Mouse (Mus musculus) MEL (cell line): ENCODE results near the gene Pfn1. TPM values are rescaled to one million over a fixed set of nuclear protein-coding genes. Genes with fewer than 3 reads are reported as not detected.

Source experiments
- DNase-seq: peaks from one replicate; pipeline ENCODE4 v3.0.0; 2011; ENCODE audit warnings: low read depth, low spot score
- H3K27ac ChIP-seq: 2 replicates; pipeline ENCODE4 v1.5.1; 2012; ENCODE audit warnings: low read depth, mild to moderate bottlenecking, control low read depth, low read length, moderate library complexity; ENCODE audit not compliant: control insufficient read depth
- H3K27me3 ChIP-seq, 2 experiments: fragments of 150-350 bp in 1 of 2; sonication (generic) in 1 of 2; 2 replicates each; pipeline ENCODE4 v1.6.1; 2012; ENCODE audit warnings: low read length in 2 of 2, mild to moderate bottlenecking in 2 of 2, improper control_type of control experiment in 1 of 2, moderate library complexity in 1 of 2; ENCODE audit not compliant: insufficient read depth in 2 of 2, control insufficient read depth in 1 of 2
- H3K36me3 ChIP-seq, 2 experiments: 2 replicates each; pipeline ENCODE4 v1.6.1; 2012 to 2014; ENCODE audit warnings: low read length in 2 of 2, improper control_type of control experiment in 1 of 2, inconsistent platforms in 1 of 2, mild to moderate bottlenecking in 1 of 2; ENCODE audit not compliant: insufficient read depth in 2 of 2, control insufficient read depth in 1 of 2
- H3K4me1 ChIP-seq, 2 experiments: fragments of 150-350 bp in 1 of 2; sonication (generic) in 1 of 2; 2 replicates each; pipeline ENCODE4 v1.6.1; 2012; ENCODE audit warnings: low read length in 2 of 2, improper control_type of control experiment in 1 of 2, mild to moderate bottlenecking in 1 of 2; ENCODE audit not compliant: insufficient read depth in 2 of 2, control insufficient read depth in 1 of 2
- H3K4me3 ChIP-seq, 2 experiments: fragments of 150-350 bp in 1 of 2; sonication (generic) in 1 of 2; 2 replicates each; pipeline ENCODE4 v1.5.1; 2012; ENCODE audit warnings: low read depth in 2 of 2, low read length in 2 of 2, mild to moderate bottlenecking in 2 of 2, moderate library complexity in 2 of 2, control low read depth in 1 of 2, improper control_type of control experiment in 1 of 2; ENCODE audit not compliant: control insufficient read depth in 1 of 2, insufficient read depth in 1 of 2
- H3K79me2 ChIP-seq: 2 replicates; pipeline ENCODE4 v1.6.1; 2012; ENCODE audit warnings: mild to moderate bottlenecking, low read length, moderate library complexity; ENCODE audit not compliant: control insufficient read depth, poor library complexity, insufficient read depth
- H3K9ac ChIP-seq: 2 replicates; pipeline ENCODE4 v1.6.1; 2012; ENCODE audit warnings: low read depth, mild to moderate bottlenecking, control low read depth, low read length, moderate library complexity; ENCODE audit not compliant: control insufficient read depth, poor library complexity, severe bottlenecking
- H3K9me3 ChIP-seq: fragments of 150-350 bp; sonication (generic); replicated peaks from 2 replicates; pipeline ENCODE4 v1.6.1; 2012; ENCODE audit warnings: mild to moderate bottlenecking, low read length, improper control_type of control experiment, moderate library complexity; ENCODE audit not compliant: insufficient read depth
- BHLHE40 ChIP-seq: IDR thresholded peaks from 2 replicates; pipeline ENCODE4 v1.6.1; 2012; ENCODE audit warnings: low read depth, mild to moderate bottlenecking, inconsistent platforms, low read length, improper control_type of control experiment, borderline replicate concordance
- CHD1 ChIP-seq: IDR thresholded peaks from 2 replicates; pipeline ENCODE4 v1.6.1; 2012; ENCODE audit warnings: low read depth, mild to moderate bottlenecking, inconsistent platforms, low read length, improper control_type of control experiment
- CHD2 ChIP-seq: IDR thresholded peaks from 2 replicates; pipeline ENCODE4 v1.6.1; 2011; ENCODE audit warnings: low read length, improper control_type of control experiment
- EP300 ChIP-seq, 2 experiments: IDR thresholded peaks; 2 replicates each; pipeline ENCODE4 v1.6.1; 2011; ENCODE audit warnings: improper control_type of control experiment in 2 of 2, low read length in 2 of 2, low read depth in 1 of 2, mild to moderate bottlenecking in 1 of 2
- ETS1 ChIP-seq: IDR thresholded peaks from 2 replicates; pipeline ENCODE4 v1.6.1; 2012; ENCODE audit warnings: low read depth, mild to moderate bottlenecking, inconsistent platforms, low read length, improper control_type of control experiment, moderate library complexity
- GABPA ChIP-seq: IDR thresholded peaks from 2 replicates; pipeline ENCODE4 v1.6.1; 2012; ENCODE audit warnings: low read depth, mild to moderate bottlenecking, inconsistent platforms, low read length, improper control_type of control experiment, moderate library complexity
- GATA1 ChIP-seq: IDR thresholded peaks from 2 replicates; pipeline ENCODE4 v1.6.1; 2011; ENCODE audit warnings: low read depth, low read length, improper control_type of control experiment
- HCFC1 ChIP-seq: IDR thresholded peaks from 2 replicates; pipeline ENCODE4 v1.6.1; 2012; ENCODE audit warnings: low read depth, mild to moderate bottlenecking, inconsistent platforms, low read length, improper control_type of control experiment, moderate library complexity
- MAFK ChIP-seq: IDR thresholded peaks from 2 replicates; pipeline ENCODE4 v1.6.1; 2011; ENCODE audit warnings: low read depth, mild to moderate bottlenecking, low read length, improper control_type of control experiment, borderline replicate concordance
- MXI1 ChIP-seq: IDR thresholded peaks from 2 replicates; pipeline ENCODE4 v1.6.1; 2011; ENCODE audit warnings: mild to moderate bottlenecking, low read depth, low read length, improper control_type of control experiment
- MYB ChIP-seq: IDR thresholded peaks from 2 replicates; pipeline ENCODE4 v1.6.1; 2011; ENCODE audit warnings: mild to moderate bottlenecking, low read depth, low read length, improper control_type of control experiment
- MYC ChIP-seq: IDR thresholded peaks from 2 replicates; pipeline ENCODE4 v1.6.1; 2011; ENCODE audit warnings: low read depth, mild to moderate bottlenecking, low read length, improper control_type of control experiment, moderate library complexity
- NRF1 ChIP-seq: IDR thresholded peaks from 2 replicates; pipeline ENCODE4 v1.6.1; 2014; ENCODE audit warnings: low read depth, mild to moderate bottlenecking, inconsistent platforms, low read length, improper control_type of control experiment, moderate library complexity; ENCODE audit not compliant: poor library complexity, insufficient read depth, severe bottlenecking
- POLR2A ChIP-seq, 2 experiments: IDR thresholded peaks; 2 replicates each; pipeline ENCODE4 v1.6.1; 2011 to 2012; ENCODE audit warnings: low read length in 2 of 2, mild to moderate bottlenecking in 2 of 2, control low read depth in 1 of 2, improper control_type of control experiment in 1 of 2, low read depth in 1 of 2, moderate library complexity in 1 of 2; ENCODE audit not compliant: control insufficient read depth in 1 of 2, insufficient read depth in 1 of 2, poor library complexity in 1 of 2
- POLR2AphosphoS2 ChIP-seq: IDR thresholded peaks from 2 replicates; pipeline ENCODE4 v1.6.1; 2011; ENCODE audit warnings: low read length, improper control_type of control experiment
- RAD21 ChIP-seq: IDR thresholded peaks from 2 replicates; pipeline ENCODE4 v1.6.1; 2011; ENCODE audit warnings: mild to moderate bottlenecking, low read depth, low read length, improper control_type of control experiment
- RCOR1 ChIP-seq: IDR thresholded peaks from 2 replicates; pipeline ENCODE4 v1.6.1; 2012; ENCODE audit warnings: low read depth, mild to moderate bottlenecking, inconsistent platforms, low read length, improper control_type of control experiment
- SIN3A ChIP-seq: IDR thresholded peaks from 2 replicates; pipeline ENCODE4 v1.6.1; 2012; ENCODE audit warnings: low read length, improper control_type of control experiment, inconsistent platforms
- SMC3 ChIP-seq: IDR thresholded peaks from 2 replicates; pipeline ENCODE4 v1.6.1; 2011; ENCODE audit warnings: low read depth, low read length, improper control_type of control experiment
- TAL1 ChIP-seq: IDR thresholded peaks from 2 replicates; pipeline ENCODE4 v1.6.1; 2012; ENCODE audit warnings: mild to moderate bottlenecking, inconsistent platforms, low read length, moderate library complexity, mixed read lengths
- TBP ChIP-seq: IDR thresholded peaks from 2 replicates; pipeline ENCODE4 v1.8.0; 2011; ENCODE audit warnings: low read depth, low read length, improper control_type of control experiment
- UBTF ChIP-seq: IDR thresholded peaks from 2 replicates; pipeline ENCODE4 v1.6.1; 2012; ENCODE audit warnings: low read depth, mild to moderate bottlenecking, inconsistent platforms, low read length, improper control_type of control experiment, moderate library complexity, borderline replicate concordance; ENCODE audit not compliant: insufficient read depth
- ZMIZ1 ChIP-seq: IDR thresholded peaks from 2 replicates; pipeline ENCODE4 v1.6.1; 2012; ENCODE audit warnings: low read depth, mild to moderate bottlenecking, inconsistent platforms, low read length, improper control_type of control experiment, moderate library complexity
- polyA plus RNA-seq, 2 experiments: library from polyadenylated mRNA; stranded (reverse) in 1 of 2; unstranded in 1 of 2; fragments of >175 nt in 1 of 2; fragments of >200 nt in 1 of 2; gene quantifications; 2 replicates each; pipeline versions ENCODE4 v1.2.1 to v1.2.4; 2012; ENCODE audit warnings: low replicate concordance in 2 of 2, low read depth in 1 of 2; ENCODE audit not compliant: insufficient read length in 2 of 2, insufficient read depth in 1 of 2, missing spikeins in 1 of 2
- total RNA-seq: library from RNA; depleted of rRNA; stranded (reverse); fragments of 300-350 nt; gene quantifications from 2 replicates; pipeline ENCODE4 v1.2.3, GENCODE M21; 2012

Gene Pfn1
- total and polyA plus RNA-seq, 3 experiments, result 1,332 to 5,980 (median 2,392) TPM

- peaks cover 76% of the 10 kb centered on the region for H3K79me2 ChIP-seq
- TF ChIP-seq MYB (no peak), GABPA (no peak), CHD2 (peak; percentile 3; the same call in 1 of the 2 replicates), MXI1 (no peak; the same call in 1 of the 2 replicates), RAD21 (no peak), SIN3A (peak; percentile 57), POLR2A (IDR thresholded peaks at IDR 0.05; ENCODE audit: control insufficient read depth in 1 of 2, insufficient read depth in 1 of 2, low read depth in 1 of 2, low read length in 2 of 2, poor library complexity in 1 of 2) (no peak; a peak in 1 of 4 replicates), RCOR1 (no peak), UBTF (no peak), EP300 (IDR thresholded peaks at IDR 0.05; ENCODE audit: low read depth in 1 of 2, low read length in 2 of 2) (no peak; a peak in 1 of 4 replicates), MYC (no peak), BHLHE40 (no peak), CHD1 (no peak), SMC3 (no peak), NRF1 (no peak), TAL1 (no peak), ETS1 (peak; percentile 85), HCFC1 (no peak), MAFK (no peak), TBP (no peak), ZMIZ1 (no peak; the same call in 1 of the 2 replicates), POLR2AphosphoS2 (peak; percentile 21; the same call in 1 of the 2 replicates), GATA1 (no peak)
- H3K27me3 ChIP-seq, result no peaks in the 10 kb centered on the region
- H3K27ac ChIP-seq, result peak overlapping the region; percentile 73
- H3K4me1 ChIP-seq, result peaks cover 14 to 49% of the 10 kb centered on the region in 2 experiments
- DNase-seq, result peak; percentile 55
- H3K9ac ChIP-seq, result peak overlapping the region; percentile 99
- H3K9me3 ChIP-seq, result no peaks in the 10 kb centered on the region
- peak overlapping the region; percentile 96 to 98 for H3K4me3 ChIP-seq
- peaks cover 17 to 52% of the 10 kb centered on the region in 2 experiments for H3K36me3 ChIP-seq
Measured at GRCm38 (mm10) chr11:70652029-70652883, 2.2 kb downstream of the Pfn1 start.
